Mouse (Mus musculus) neural tube, embryonic 14.5 days (tissue): ENCODE results near the gene Lrrc47. TPM values are rescaled to one million over a fixed set of nuclear protein-coding genes. Genes with fewer than 3 reads are reported as not detected.

ENCODE experiments used
- ATAC-seq: fragments of 200-750 bp; cut with Nextera tagmentation; 2 replicates; pipeline ENCODE4 v1.8.0; 2017; ENCODE audit warnings: low read depth, mild to moderate bottlenecking, moderate TSS enrichment, moderate library complexity
- H3K27ac ChIP-seq: fragments of 300-500 bp; sonication (generic); 2 replicates; pipeline ENCODE4 v1.5.1; 2014; ENCODE audit warnings: low read depth, mild to moderate bottlenecking, control low read depth, low read length, moderate library complexity, mixed read lengths
- H3K27me3 ChIP-seq: fragments of 300-500 bp; sonication (generic); 2 replicates; pipeline ENCODE4 v1.6.1; 2014; ENCODE audit warnings: low read length; ENCODE audit not compliant: control insufficient read depth, insufficient read depth
- H3K36me3 ChIP-seq: fragments of 300-500 bp; sonication (generic); 2 replicates; pipeline ENCODE4 v1.6.1; 2014; ENCODE audit warnings: low read length, mixed read lengths; ENCODE audit not compliant: control insufficient read depth, insufficient read depth
- H3K4me1 ChIP-seq: fragments of 300-500 bp; sonication (generic); 2 replicates; pipeline ENCODE4 v1.6.1; 2014; ENCODE audit warnings: low read length; ENCODE audit not compliant: control insufficient read depth, insufficient read depth
- H3K4me2 ChIP-seq: fragments of 300-500 bp; sonication (generic); 2 replicates; pipeline ENCODE4 v1.6.1; 2014; ENCODE audit warnings: mild to moderate bottlenecking, low read depth, low read length, control low read depth
- H3K4me3 ChIP-seq: fragments of 300-500 bp; sonication (generic); 2 replicates; pipeline ENCODE4 v1.5.1; 2014; ENCODE audit warnings: low read depth, low read length, control low read depth, mixed read lengths
- H3K9ac ChIP-seq: fragments of 300-500 bp; sonication (generic); replicated peaks from 2 replicates; pipeline ENCODE4 v1.6.1; 2014; ENCODE audit warnings: low read depth, mild to moderate bottlenecking, control low read depth, low read length, mixed read lengths
- H3K9me3 ChIP-seq: fragments of 300-500 bp; sonication (generic); 2 replicates; pipeline ENCODE4 v1.6.1; 2016; ENCODE audit warnings: low read length; ENCODE audit not compliant: control insufficient read depth
- WGBS: fragments of 180-500 bp; shearing (Covaris S2); extraction: QIAGEN DNeasy Blood & Tissue Kit; methylation state at CpG from one replicate; pipeline ENCODE4 v1.1.7; 2014; 5-methylcytosine and 5-hydroxymethylcytosine counted together
- polyA plus RNA-seq: library from polyadenylated mRNA; unstranded; fragments of >200 nt; fragmentation: Nextera tagmentation; extraction: Ambion mirVana; gene quantifications from 2 replicates; pipeline ENCODE4 v1.2.1, GENCODE M21; 2014

The Lrrc47 gene
- polyA plus RNA-seq, 1 experiment from 2014 or later: 10.1 TPM

DNA sequence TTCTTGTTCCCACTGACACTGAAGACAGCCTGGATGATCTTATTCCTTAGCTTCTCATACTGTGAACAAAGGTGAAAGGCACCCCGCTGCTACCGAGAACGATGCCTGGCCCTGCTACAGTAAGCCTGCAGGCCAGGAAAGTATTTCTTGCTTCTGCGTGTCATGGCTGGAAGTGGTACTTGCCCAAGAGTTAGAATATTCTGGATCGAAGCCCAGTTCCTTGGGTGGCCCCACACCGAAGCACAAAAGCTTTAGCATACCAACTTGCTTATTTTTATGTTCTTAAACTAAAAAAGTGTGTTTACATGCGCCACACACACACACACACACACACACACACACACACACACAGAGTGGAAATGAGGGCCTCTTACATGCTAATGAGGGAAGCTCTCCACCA lies 16.5 kb downstream of the Lrrc47 start:
- no peak overlapping the region for H3K9ac ChIP-seq
- WGBS: 83% methylated on average over 7 of the region's 7 CpGs
- peaks cover 12% of the 10 kb centered on the region; the same call in 1 of the 2 replicates for H3K4me1 ChIP-seq
- no peak overlapping the region for H3K27ac ChIP-seq
- no peak overlapping the region for H3K4me2 ChIP-seq
- H3K27me3 ChIP-seq: 0 out of 2 replicates have a peak, but pooled peaks cover 2% of the 10 kb centered on the region
- no peaks in the 10 kb centered on the region for H3K36me3 ChIP-seq
- no peaks in the 10 kb centered on the region for H3K9me3 ChIP-seq
- H3K4me3 ChIP-seq: no peak overlapping the region
- ATAC-seq: no peak

DNA sequence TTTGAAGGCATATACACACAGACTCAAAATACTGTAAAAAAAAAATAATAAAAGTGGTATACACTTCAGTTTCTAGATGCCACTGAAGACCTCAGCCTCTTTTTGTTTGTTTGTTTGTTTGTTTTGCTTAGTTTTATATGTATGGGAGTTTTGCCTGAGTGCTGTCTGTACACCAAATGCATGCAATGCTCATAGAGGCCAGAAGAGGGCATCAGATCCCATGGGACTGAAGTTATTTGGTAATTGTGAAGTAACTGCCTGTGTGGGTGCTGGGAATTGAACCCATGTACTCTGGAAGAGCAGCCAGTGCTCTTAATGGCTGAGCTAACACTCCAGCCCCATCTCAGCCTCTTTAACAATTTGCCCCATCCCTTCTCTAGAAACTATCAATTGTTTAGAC lies 17.1 kb downstream of the Lrrc47 start:
- Histone ChIP-seq H3K4me2 (no peak overlapping the region), H3K4me1 (peaks cover 11% of the 10 kb centered on the region; the same call in 1 of the 2 replicates), H3K36me3 (no peaks in the 10 kb centered on the region), H3K9ac (no peak overlapping the region), H3K27ac (no peak overlapping the region), H3K27me3 (0 out of 2 replicates have a peak, but pooled peaks cover 2% of the 10 kb centered on the region), H3K4me3 (no peak overlapping the region), H3K9me3 (no peaks in the 10 kb centered on the region)
- ATAC-seq: no peak

DNA sequence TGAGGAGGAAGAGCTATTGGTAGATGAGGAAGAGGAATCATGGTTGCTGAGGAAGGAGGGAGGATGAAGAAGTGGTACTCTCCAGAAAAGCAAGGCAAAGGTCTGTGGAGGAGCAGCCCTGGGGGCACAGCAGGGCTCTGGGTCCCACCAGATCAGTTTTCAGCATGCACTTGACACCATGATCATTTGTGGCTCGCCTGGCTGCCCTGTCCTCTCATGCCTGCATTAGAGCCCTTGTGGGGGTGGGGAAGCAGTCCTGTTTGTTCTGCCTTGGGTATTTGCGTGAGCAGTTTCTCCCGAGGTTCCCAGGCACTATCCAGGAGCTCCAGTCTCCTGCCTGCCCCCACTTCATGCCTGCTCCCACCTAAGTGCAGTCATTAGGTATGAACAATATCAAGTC lies 25.6 kb downstream of the Lrrc47 start:
- H3K27ac ChIP-seq: no peak overlapping the region
- no peaks in the 10 kb centered on the region for H3K4me1 ChIP-seq
- 50% methylated on average over 3 of the region's 3 CpGs for WGBS
- H3K27me3 ChIP-seq: no peaks in the 10 kb centered on the region
- no peaks in the 10 kb centered on the region for H3K9me3 ChIP-seq
- no peak overlapping the region for H3K4me2 ChIP-seq
- H3K36me3 ChIP-seq: no peaks in the 10 kb centered on the region
- no peak overlapping the region for H3K9ac ChIP-seq
- H3K4me3 ChIP-seq: no peak overlapping the region
- no peak for ATAC-seq

DNA sequence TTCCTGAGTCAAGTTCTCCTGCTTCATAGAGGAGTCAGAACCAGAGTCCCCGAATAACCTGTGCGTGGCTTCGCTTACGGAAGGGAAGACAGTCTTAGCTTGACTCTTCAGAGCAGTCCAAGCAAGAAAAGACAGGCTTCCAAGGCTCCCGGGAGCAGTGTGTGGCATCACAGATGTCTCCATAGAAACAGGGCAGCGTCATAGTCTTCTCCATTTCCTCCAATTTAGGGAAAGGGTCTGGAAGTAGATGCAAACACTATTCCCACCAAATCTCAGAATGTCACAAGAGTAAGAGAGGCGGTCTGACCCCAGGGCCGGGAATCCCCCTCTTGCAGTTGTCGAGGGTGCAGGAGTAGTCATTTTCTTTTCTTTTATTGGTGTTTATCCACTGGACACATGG lies 31.0 kb downstream of the Lrrc47 start, which contains the start of gene Ccdc27:
Gene Ccdc27, minus strand, starts transcription at position 101 of the 400 bp plus-strand sequence.
- no peak for ATAC-seq
- no peak within 1 kb of the TSS for H3K4me2 ChIP-seq
- no peaks in the 10 kb centered on the region for H3K9me3 ChIP-seq
- no peak within 1 kb of the TSS for H3K4me3 ChIP-seq
- no peaks in the 10 kb centered on the region for H3K27me3 ChIP-seq
- no peak within 1 kb of the TSS for H3K27ac ChIP-seq
- no peaks in the 10 kb centered on the region for H3K4me1 ChIP-seq
- no peak within 1 kb of the TSS for H3K9ac ChIP-seq
- WGBS: 84% methylated on average over 9 of the region's 9 CpGs
- no peaks in the 10 kb centered on the region for H3K36me3 ChIP-seq

DNA sequence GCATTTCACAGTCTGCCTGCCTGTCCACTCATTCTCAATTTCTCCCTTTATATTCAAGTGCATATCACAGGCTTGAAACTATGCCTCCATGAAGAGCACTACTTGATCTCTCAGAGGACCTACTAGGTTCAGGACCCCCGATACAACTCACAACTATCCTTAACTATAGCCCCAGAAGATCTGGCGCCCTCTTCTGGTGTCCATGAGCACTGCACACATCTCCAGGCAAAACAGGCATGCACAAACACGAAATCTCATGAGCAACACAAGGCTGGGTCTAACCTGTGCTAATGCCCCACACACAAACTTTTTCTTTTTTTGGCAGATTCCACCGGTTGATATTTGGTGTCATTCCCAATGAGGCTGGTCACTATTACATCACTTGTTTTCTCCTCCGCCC lies 34.3 kb downstream of the Lrrc47 start:
- H3K4me3 ChIP-seq: no peak overlapping the region
- no peak for ATAC-seq
- no peaks in the 10 kb centered on the region for H3K27me3 ChIP-seq
- no peaks in the 10 kb centered on the region for H3K9me3 ChIP-seq
- no peak overlapping the region for H3K27ac ChIP-seq
- H3K4me1 ChIP-seq: no peaks in the 10 kb centered on the region
- no peaks in the 10 kb centered on the region for H3K36me3 ChIP-seq
- WGBS: 63% methylated on average over 5 of the region's 5 CpGs
- H3K9ac ChIP-seq: no peak overlapping the region
- no peak overlapping the region for H3K4me2 ChIP-seq

DNA sequence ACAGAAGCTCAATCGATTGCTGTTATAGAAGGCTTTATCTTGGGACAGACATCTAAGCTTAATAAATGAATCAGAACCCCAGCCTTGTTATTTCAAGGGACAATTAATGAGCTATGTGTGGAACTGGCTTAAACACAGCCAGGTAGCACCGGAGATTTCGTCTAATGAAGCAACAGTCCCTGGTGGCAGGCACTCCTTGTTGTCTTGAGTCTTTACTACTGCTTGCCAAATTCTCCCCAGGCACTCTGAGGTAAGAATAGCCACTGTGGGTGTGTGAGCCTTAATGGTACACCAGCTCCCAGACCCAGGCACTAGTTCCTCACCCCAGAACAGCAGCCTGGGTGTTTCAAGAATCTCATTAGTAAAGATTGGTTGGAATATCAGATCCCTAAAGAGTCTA lies 39.9 kb downstream of the Lrrc47 start:
- no peak overlapping the region for H3K9ac ChIP-seq
- no peaks in the 10 kb centered on the region for H3K36me3 ChIP-seq
- no peak overlapping the region for H3K4me3 ChIP-seq
- H3K27me3 ChIP-seq: no peaks in the 10 kb centered on the region
- 96% methylated on average over 3 of the region's 3 CpGs for WGBS
- no peak overlapping the region for H3K27ac ChIP-seq
- no peak overlapping the region for H3K4me2 ChIP-seq
- no peak for ATAC-seq
- no peaks in the 10 kb centered on the region for H3K9me3 ChIP-seq
- no peaks in the 10 kb centered on the region for H3K4me1 ChIP-seq

DNA sequence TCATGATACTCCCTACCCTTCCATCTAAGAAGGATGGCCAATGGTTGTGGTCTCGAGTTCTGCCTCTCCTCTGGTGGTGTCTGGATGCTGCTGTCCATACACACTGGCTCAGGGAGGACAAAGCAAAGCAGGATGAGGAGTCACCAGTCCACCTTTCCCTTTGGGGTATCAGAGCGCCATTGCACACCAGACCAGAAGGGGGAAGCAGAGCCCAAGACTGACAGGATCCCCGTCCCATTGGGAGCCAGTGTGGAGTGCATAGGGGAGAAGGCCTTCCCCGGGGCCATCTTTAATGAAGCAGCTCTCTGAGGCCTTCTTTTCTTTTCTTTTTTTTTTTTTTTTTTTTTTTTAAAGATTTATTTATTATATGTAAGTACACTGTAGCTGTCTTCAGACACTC lies 41.5 kb downstream of the Lrrc47 start:
- Histone ChIP-seq H3K4me3 (no peak overlapping the region), H3K27me3 (no peaks in the 10 kb centered on the region), H3K36me3 (no peaks in the 10 kb centered on the region), H3K4me2 (no peak overlapping the region), H3K27ac (no peak overlapping the region), H3K4me1 (no peaks in the 10 kb centered on the region), H3K9ac (no peak overlapping the region), H3K9me3 (no peaks in the 10 kb centered on the region)
- no peak for ATAC-seq
- 64% methylated on average over 4 of the region's 4 CpGs for WGBS

DNA sequence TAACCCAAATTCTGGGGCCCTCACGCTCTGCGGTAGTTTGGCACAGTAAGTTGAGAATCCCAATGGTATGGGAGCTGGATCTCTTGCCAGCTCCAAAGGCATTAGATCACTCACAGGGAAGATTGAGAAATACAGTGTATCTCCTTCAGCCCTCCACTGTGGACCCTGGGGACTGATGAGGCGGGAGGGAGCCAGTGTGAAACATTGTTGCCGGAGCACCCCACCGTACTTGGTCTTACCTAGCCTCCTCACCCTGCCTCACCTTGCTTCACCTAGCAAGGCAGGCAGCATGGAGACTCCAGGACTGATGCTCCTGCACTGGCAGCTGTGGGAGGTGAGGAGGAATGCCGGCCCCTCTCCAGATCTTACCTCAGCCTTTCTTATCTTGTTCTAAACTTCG lies 44.0 kb downstream of the Lrrc47 start:
- ATAC-seq: no peak
- H3K9ac ChIP-seq: no peak overlapping the region
- H3K27me3 ChIP-seq: no peaks in the 10 kb centered on the region
- no peak overlapping the region for H3K4me2 ChIP-seq
- H3K36me3 ChIP-seq: no peaks in the 10 kb centered on the region
- 95% methylated on average over 7 of the region's 7 CpGs for WGBS
- no peak overlapping the region for H3K4me3 ChIP-seq
- no peak overlapping the region for H3K27ac ChIP-seq
- H3K4me1 ChIP-seq: no peaks in the 10 kb centered on the region
- no peaks in the 10 kb centered on the region for H3K9me3 ChIP-seq

DNA sequence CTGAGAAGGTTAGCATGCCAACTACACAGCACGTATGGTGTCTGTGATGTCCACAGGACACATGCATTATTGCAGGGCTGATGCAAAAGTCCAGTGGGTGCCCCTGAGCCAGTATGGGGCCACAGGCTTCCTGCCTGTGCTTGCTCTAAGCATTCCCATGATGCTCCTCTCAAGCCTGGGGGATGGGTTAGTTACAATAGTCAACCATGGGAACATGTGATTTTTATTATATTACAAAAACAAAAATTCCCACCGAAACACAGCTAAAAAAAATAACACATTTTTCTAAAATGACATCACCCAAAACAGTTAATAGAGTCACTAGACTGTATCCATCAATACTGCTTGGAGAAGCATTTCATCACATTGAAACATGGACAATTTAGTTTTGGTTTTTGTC lies 44.5 kb downstream of the Lrrc47 start:
- Histone ChIP-seq H3K9me3 (no peaks in the 10 kb centered on the region), H3K9ac (no peak overlapping the region), H3K27me3 (no peaks in the 10 kb centered on the region), H3K36me3 (no peaks in the 10 kb centered on the region), H3K27ac (no peak overlapping the region), H3K4me2 (no peak overlapping the region), H3K4me1 (no peaks in the 10 kb centered on the region), H3K4me3 (no peak overlapping the region)
- no peak for ATAC-seq
- WGBS: 81% methylated on average over 2 of the region's 2 CpGs

DNA sequence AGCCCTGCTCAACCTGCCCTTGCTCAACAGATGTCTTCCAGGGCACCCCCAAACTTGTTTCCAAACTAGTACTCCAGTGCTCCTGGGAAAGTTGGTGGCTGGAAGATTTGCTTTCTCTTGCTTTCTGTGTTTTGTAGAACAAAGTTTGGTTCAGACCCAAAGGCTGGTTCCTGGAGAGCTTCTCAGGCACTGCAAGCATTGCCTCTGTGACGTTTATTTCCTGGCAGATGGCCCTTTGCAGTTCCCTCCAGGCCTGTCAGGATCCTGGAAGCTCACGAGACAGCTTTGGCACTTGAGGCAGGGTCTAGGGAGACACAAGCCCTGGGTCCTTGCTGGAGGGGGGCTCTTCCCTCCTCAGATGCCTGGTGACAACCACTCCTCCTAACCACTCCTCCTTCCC lies 45.1 kb downstream of the Lrrc47 start:
- Histone ChIP-seq H3K27ac (no peak overlapping the region), H3K27me3 (no peaks in the 10 kb centered on the region), H3K9ac (no peak overlapping the region), H3K36me3 (no peaks in the 10 kb centered on the region), H3K4me3 (no peak overlapping the region), H3K9me3 (no peaks in the 10 kb centered on the region), H3K4me2 (no peak overlapping the region), H3K4me1 (no peaks in the 10 kb centered on the region)
- WGBS: 64% methylated on average over 2 of the region's 2 CpGs
- ATAC-seq: no peak
